Mouse (Mus musculus) mouse trophoblast stem cell (cell line): ENCODE results near the gene Meox2.
"Not testable (repeated sequence)": the region's sequence is repeated elsewhere in the genome, so short reads cannot be mapped to it uniquely, and the experiment has no call there.

Source experiments
- in situ Hi-C, 2 experiments: fragments of 300-500 bp; cut with MseI, MboI; formaldehyde crosslinking; loops; 2 replicates in 1 of 2; 3 replicates in 1 of 2; pipeline ENCODE4 v1.15.1; 2025

Gene Meox2

DNA sequence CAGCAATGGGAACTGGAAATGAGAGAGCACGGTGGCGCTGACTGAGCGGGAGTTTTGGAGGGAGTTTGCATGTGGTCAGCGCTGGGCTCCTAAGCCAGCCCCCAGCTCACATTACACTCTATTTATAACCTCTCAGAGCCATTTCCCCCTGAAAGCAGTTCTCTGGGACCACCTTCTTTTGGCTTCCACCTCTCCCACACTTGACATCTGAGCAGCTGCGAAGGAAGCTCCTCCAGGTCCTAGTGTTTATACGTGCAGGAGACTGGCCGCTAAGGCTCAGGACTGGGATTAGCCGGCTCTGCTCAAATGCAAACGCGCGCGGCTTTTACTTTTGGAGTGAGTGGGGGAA is at the start of gene Meox2:
TSS of gene Meox2 (plus strand) at position 151 of the 349 bp plus-strand sequence.
- in situ Hi-C loops, result no loop called here

DNA sequence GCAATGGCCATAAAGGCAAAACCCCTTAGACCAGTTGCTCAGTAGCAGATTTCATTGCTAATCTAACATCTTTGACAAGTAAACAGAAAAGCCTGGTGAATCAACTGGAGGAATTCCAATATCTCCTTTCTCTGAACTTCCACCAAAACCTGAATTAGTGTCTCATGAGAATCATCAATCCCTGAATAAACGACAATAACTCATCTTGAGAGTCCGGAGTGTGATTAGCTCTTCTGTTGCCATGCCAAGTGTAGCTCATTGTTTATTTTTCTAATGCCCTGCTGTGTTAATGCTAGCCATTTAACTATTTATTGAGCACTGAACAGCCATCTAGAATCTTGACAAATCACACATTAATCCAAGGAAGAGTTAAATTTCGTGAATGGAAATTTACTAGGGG is 35.7 kb upstream of the Meox2 start:
- in situ Hi-C loops, result no loop called here

DNA sequence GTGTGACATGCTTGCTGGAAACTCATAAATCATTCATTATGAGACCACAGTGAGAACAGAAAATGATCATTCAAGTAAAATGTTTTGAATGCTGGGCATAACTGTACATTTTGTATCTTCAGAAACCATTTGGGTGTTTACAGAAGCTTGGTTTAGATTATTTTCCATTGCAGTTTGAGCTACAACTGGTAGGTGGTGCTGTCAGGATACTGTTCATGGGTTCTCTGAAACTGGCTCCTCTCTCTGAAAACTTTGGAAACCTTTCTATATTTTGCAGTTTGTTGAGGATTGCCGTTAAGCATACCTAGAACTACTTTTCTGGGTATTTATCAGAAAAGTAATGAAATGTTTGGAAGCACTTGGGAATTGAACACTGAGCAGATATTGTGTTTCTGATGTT is 31.0 kb upstream of the Meox2 start:
- in situ Hi-C loops, result no loop called here

DNA sequence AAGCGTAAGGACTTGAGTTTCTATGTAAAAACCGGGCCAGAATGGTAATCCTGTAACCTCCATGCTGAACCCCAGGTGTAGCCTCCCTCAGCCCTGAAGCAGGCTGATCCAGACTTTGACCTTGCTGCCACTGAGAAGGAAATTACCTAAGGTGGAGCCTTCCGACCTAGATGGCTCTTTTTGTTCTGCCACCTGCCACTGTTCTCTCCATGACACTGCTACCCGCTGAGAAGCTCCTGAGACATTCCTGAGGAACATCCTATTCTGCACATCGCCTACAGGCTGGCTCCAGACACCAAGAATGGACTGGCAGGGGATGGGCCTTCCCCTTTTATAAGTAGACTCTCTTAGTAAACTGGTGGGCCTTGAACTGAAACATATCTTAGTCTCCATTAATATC is 28.3 kb upstream of the Meox2 start:
- in situ Hi-C loops, result not testable (repeated sequence)

DNA sequence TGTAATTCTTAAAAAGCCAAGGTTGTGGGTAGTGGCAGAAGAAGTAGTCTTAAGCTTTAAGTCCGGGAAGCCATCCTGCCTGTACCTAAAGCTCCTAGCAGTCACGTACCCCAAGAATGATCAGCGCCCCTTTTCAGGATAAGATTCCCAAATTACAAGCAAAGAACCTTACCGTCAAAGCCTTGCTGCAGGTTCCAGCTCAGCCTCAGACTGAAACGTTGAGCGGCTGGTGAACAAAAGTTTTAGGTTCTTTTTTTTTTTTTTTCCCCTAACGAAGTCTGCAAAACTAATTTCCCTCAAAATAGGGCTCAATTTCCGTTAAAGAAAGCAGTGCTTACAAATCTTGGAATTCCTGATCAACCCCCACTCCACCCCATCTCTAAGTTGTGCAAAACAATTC is 1.8 kb upstream of the Meox2 start:
- in situ Hi-C loops, result no loop called here

DNA sequence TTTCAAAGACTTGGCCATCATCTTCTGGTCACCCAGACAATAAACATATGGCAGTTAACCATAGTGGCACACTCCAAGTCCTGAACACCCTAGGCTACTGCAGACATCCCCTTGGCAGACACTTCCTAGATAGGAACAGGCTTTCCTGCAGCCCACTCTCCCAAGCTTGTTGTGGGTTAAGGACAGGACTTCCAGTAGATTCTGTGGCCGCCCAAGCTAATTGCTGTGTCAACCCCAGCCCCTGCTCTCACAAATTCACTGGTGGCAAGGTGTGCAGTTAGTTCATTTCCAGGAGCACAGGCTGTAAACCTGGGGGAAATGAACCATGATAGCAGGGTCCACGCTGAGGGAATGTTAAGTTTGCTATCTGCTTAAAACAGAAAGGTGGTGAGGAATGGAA is 1.2 kb upstream of the Meox2 start:
- in situ Hi-C loops, result no loop called here

DNA sequence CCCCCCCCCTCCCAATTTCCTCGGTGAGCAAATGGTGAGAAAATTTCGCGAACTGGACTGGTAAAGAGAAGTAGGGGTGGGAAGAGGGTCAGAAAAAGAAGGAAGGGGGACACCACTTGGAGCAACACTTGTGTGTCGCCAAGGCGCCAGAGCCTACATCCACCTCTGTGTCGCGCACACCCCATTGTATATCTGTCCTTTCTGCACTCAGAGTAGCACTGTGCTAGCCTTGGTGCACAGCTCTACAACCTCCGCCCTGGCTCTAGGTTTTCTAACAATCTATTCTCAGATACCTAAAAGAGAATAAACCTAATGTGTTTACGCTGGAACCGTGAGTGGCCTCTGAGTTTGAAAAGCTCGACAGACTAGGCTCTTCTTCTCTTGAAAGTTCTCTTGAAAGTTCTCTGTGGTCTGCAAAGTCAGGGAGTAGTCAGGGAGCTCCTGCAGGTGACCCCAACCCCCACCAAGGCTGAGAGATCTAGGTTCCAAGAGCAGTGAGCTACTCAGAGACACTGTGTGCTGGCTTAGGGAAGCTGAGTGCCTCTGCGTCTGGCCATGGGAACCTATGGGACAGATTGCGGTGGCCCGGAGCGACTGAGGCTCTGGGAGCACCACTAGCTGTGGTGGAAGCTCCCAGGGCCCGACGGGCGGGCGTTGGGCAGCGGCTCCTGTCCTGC is 489 bp upstream of the Meox2 start:
- in situ Hi-C loops, result no loop called here

DNA sequence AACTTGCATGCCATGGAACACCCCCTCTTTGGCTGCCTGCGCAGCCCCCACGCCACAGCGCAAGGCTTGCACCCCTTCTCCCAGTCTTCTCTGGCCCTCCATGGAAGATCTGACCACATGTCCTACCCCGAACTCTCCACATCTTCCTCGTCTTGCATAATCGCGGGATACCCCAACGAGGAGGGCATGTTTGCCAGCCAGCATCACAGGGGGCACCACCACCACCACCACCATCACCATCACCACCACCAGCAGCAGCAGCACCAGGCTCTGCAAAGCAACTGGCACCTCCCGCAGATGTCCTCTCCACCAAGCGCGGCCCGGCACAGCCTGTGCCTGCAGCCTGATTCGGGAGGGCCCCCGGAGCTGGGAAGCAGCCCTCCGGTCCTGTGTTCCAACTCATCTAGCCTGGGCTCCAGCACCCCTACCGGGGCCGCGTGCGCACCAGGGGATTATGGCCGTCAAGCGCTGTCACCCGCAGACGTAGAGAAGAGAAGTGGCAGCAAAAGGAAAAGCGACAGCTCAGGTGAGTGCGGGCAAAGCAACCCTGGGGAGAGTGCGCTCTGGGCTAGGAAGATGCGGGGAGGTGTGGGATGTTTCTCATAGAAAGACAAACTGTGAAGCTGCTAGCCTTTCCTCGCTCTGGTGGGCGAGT is 606 bp downstream of the Meox2 start:
- in situ Hi-C loops, result no loop called here

DNA sequence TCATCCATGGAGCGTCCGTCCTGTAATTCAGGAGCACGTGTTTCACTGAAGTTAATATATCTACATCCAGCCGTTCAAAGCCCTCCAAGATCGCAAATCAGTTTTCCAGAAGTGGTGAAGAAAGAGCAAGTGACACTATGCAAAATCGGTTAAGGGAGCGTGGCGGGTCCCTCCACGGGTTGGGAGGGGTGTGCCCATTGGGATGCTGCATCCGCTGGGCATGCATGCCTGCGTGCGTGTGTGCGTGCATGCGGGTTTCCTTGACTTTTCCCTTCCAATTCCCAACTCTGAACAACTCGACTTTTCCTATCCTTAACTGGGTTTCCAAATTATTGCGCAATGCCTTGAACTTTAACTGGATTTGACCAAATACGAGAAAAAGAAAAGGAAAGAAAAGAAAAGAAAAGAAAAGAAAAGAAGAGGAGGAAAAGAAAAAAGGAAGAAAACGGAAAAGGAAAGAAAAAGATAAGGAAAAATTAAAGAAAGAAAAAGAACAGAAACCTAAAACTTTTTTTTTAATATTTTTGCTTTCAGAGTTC is 1.2 kb downstream of the Meox2 start:
- in situ Hi-C loops, result no loop called here

DNA sequence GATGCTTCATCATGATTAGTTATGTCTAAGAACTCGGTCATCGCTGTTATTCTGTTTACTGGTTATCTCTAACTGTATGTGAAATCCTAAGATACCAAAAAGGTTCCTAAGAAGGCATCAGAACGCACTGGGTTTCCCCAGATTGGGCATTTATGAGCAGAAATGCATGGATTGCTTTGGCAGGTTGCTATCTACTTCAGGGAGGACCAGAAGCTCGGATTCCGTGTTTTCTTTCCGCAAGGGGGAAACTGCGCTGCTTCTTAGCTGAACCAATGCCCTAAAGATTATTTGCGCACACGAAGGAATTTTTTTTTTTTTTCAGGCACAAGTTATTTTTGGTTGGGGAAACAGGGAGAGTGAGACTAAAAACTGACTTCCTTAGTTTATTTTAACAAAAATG is 2.6 kb downstream of the Meox2 start:
- in situ Hi-C loops, result no loop called here

DNA sequence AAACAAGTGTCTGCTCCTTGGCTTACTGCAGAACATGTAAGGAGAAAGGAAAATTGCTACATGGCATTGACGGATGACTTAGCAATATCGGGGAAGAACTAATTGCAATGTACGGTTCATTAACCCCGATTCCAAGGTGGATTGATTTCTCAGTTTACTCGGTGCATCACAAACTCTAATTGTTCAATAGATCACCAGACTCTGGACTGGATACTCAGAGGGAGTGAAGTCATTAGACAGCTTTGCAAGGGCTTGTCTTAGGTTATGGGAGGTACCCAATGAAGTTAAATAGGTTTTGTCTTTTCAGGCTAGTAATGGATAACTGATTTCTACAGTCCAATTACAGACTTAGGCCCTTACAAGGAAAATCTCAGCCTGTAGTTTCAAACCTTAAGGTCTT is 10.9 kb downstream of the Meox2 start:
- in situ Hi-C loops, result no loop called here

DNA sequence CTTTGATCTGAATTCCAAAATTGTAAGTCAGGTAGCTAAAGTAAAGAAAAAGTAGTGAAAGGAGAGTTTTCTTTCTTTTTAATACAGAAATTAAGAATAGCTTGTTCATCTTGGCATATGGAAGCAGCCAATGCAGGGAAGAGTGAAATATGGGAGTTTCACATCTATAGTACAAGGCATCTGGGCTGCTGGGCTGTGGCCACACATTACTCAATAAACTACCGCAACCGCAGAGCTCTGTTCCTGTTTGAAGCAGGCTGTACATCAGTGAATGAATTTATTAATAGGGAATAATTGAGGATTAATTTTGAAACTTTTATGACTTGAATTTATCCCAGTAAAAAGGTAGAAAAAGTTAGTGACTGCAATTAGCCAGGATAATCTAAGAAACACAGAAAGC is 15.4 kb downstream of the Meox2 start:
- in situ Hi-C loops, result no loop called here

DNA sequence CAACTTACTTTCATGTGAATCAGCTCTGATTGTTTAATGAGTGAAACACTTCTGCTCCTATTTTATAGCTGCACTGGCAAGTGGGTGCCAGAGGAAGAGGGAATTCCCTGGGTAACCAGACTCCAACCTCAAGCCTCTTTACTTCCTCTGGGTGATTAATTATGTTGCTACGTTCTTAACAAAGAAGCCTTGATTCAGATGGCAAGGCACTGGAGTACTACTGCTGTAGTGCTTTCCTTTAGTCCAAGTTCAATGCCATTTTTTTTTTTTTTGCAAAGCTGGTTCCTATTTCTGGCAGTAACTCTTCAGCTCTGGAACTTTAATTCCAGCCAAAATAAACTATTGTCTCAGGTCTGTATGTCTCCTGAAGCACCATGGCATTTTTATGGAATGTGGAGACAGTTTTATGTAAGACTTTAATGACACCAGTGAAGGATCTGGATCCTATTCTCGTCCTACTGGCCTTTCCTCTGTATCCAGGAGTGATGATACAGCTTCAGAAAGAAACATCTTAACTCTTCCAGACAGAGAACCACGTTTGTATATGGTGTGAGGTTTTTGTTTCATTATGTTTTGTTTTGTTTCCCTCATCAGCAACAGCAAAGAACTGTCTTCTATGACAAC is 33.9 kb downstream of the Meox2 start:
- in situ Hi-C loops, result no loop called here

DNA sequence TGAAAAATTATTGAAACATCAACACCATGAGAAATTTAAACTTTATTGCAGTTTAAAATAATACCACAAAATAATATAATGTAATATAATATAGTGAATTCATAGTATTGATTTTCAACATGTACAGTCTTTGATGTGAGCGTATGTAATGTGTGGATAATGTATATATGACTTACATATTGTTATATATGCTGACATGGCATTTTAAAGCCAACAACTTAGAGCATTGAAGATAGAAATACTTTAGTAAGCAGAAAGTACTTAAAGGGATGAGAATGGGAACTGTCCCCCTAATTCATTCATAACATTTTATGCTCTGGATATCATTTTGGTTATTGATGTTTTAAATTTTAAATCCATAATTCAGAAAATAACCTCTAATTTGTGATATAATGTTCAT is 35.5 kb downstream of the Meox2 start:
- in situ Hi-C loops, result no loop called here

DNA sequence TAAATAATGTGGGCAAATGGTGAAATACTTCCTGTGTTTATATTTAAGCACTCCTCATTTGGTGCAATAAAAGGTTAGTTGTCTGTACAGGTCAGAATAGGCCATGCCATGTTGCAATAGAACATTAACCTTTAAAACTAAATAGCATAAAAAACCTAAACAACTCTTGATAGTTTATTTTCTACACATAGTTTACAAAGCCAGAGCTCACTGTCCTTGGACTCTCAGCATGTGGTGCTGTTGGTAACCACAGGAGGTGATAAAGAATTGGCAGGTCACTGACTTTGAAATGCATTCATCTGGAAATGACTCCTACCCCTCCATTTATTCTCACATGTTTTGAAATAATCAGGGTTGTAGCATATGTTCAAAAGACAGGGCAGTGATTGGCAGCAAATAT is 59.4 kb downstream of the Meox2 start:
- in situ Hi-C loops, result no loop called here

DNA sequence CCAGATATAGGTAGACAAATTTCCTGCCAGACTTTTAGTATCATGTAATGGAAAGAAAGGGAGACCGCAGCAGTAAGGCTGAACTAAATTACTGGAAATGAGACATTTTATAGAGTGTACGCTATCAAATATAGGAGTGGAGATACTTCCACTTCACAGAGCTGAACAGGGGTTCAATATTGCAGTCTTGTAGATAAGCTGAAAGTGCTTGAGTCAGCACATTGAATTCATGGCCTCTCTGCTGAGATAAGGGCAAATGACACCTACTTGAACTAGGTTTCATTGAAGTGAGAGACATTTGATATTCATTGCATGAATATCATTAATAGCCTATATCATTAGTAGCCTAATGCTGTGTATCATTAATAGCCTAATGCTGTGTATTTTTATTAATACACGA is 65.0 kb downstream of the Meox2 start:
- in situ Hi-C loops, result no loop called here

DNA sequence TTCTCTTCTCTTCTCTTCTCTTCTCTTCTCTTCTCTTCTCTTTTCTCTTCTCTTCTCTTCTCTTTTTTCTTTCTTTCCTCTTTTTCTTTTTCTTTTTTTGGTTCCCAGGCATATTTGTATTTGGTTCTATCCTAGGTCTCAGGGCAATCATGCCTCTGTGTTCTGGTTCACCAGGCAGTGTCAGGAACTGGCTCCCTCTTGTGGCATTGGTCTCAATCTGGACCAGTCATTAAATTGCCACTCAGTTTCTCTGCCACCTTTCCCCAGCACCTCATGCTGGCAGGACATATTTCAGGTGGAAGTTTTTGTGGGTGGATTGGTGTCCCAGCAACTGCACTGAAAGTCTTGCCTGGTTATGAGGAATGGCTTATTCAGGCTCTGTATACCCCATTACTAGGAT is 75.3 kb downstream of the Meox2 start:
- in situ Hi-C loops, result no loop called here

DNA sequence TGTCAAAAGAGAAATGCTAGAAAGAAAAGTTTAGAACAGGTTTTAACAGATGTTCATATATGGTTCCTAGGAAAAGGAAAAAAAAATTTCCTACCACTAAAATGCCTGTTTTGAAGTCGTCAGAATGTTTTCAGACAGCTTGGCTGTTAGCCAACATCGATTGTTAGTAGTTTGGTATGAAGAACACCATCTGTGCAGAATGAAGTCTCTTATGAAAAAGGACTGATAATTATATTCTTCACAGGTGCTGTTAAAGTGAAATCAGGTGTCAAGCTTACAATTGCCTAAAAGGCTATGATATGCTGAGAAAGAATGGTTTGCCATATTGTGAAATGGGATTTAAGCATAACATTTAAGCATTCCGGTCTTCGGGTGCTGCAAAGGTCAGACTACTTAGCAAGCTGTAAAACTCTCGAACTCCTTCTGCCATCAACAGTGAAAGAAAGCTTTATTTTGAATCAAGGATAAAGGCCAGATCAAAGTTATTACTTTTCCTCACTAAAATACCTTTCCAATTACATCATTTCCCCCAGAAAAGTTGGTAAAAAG is 80.7 kb downstream of the Meox2 start:
- in situ Hi-C loops, result no loop called here
